Mouse (Mus musculus) macrophage (primary cell): ENCODE measurements around the gene Mlh1. TPM values are rescaled to one million over a fixed set of nuclear protein-coding genes. Genes with fewer than 3 reads are reported as not detected.

ENCODE experiments used
- H3K27ac ChIP-seq: fragments of 350-480 bp; formaldehyde crosslinking; 2 replicates; pipeline ENCODE4 v1.9.0; 2021
- H3K36me3 ChIP-seq: fragments of 350-480 bp; formaldehyde crosslinking; 2 replicates; pipeline ENCODE4 v1.9.0; 2021; ENCODE audit errors: inconsistent target
- H3K4me3 ChIP-seq: fragments of 350-480 bp; formaldehyde crosslinking; 2 replicates; pipeline ENCODE4 v1.9.0; 2021; ENCODE audit errors: inconsistent target
- H3K79me2 ChIP-seq: fragments of 350-480 bp; formaldehyde crosslinking; 2 replicates; pipeline ENCODE4 v1.9.0; 2021; ENCODE audit errors: inconsistent target
- WGBS: methylation state at CpG from one replicate; pipeline ENCODE4 v1.1.7; 2026; ENCODE audit warnings: inconsistent platforms; ENCODE audit not compliant: missing documents; 5-methylcytosine and 5-hydroxymethylcytosine counted together
- polyA plus RNA-seq: library from polyadenylated mRNA; stranded (reverse); fragments of 250-400 nt; gene quantifications from 3 replicates; pipeline ENCODE4 v1.2.4, GENCODE M21; 2018; ENCODE audit warnings: inconsistent platforms
- total RNA-seq, 78 experiments: library from RNA; depleted of rRNA; stranded (reverse); fragments of 250-400 nt; gene quantifications; 1 replicate in 9 of 78; 2 replicates in 24 of 78; 3 replicates in 43 of 78; 4 replicates in 2 of 78; pipeline ENCODE4 v1.2.4; 2018; ENCODE audit warnings: inconsistent platforms in 56 of 78

The Mlh1 gene
- total RNA-seq (2018; cell fraction: chromatin; rRNA removed), result 10 to 100 TPM in 24 of 26 experiments, 1 to 10 TPM in 2; 8.5 to 83.2 (median 49.4) TPM
- total RNA-seq (2018; cell fraction: cytosol; rRNA removed), result 10 to 100 TPM in 1 of 26 experiments, 1 to 10 TPM in 25; 2.9 to 10.0 (median 5.8) TPM
- 10 to 100 TPM in 17 of 26 experiments, 1 to 10 TPM in 9; 4.3 to 63.8 (median 23.8) TPM for total RNA-seq (2018; cell fraction: nucleus; rRNA removed)
- 8.0 to 9.8 TPM (median 8.2 TPM) in 3 replicates for polyA plus RNA-seq

DNA sequence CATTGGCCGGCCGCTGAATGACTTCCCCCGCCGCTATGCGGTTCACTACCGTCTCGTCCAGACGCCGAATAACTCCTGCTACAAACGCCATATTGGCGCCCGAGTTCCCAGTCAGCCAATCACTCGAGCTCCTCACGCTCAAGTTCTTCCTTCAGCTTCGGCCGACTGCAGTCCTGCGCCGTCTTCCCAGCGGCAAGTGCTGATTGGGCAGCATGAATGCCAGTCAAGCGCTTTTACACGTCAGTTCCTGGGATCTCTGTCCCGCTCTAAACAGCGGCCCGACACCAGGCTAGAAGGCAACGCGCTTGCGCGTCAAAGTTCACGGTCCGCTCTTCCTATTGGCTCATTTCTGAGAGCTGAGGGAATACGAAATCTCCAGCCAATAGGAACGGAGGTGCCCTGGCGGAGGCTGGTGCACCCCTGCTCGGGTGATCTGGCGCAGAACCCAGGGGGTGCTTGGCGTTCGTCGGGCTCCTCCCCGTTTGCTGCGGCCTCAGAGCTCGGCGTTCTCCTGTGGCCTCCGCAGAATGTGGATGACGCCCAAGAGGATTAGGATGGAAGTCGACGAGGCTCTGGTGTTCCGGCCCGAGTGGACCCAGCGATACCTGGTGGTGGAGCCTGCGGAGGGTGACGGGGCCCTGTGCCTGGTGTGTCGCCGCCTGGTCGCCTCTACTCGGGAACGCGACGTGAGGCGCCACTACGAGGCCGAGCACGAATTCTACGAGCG, at the start of gene Mlh1, which contains the start of gene Epm2aip1:
Gene Mlh1 (minus strand): TSS at position 358 of the 727 bp plus-strand sequence.
Gene Epm2aip1 (plus strand): TSS at position 496 of the 727 bp plus-strand sequence.
- H3K27ac ChIP-seq, result peak within 1 kb of the TSS; percentile 73
- H3K4me3 ChIP-seq, result peak within 1 kb of the TSS; percentile 76
- peaks cover 51% of the 10 kb centered on the region for H3K79me2 ChIP-seq
- H3K36me3 ChIP-seq, result no peaks in the 10 kb centered on the region
- WGBS, result under 1% methylated on average over 64 of the region's 64 CpGs

DNA sequence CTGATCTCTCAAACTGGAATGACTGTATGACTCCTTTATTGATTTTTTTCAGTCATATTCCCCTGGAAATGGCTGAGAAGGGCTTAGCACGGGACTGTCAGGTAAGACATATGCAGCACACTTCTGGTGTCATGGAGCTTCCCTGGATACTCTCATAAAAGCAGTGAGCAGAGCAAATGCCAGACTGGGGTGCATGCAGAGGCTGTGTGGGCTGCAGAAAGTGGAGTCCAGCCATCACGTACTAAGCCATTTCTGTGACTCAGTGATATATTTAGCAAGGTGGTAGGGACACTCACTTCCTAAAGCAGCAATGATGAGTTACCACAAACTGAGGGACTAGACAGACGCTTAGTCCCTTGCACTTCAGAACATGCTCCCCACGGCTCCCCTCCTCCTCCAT, 49.3 kb upstream of the Mlh1 start:
- Histone ChIP-seq H3K27ac (no peak overlapping the region), H3K36me3 (no peaks in the 10 kb centered on the region), H3K4me3 (no peak overlapping the region), H3K79me2 (no peaks in the 10 kb centered on the region)
- whole genome bisulfite sequencing, result 80% methylated on average over 4 of the region's 4 CpGs

DNA sequence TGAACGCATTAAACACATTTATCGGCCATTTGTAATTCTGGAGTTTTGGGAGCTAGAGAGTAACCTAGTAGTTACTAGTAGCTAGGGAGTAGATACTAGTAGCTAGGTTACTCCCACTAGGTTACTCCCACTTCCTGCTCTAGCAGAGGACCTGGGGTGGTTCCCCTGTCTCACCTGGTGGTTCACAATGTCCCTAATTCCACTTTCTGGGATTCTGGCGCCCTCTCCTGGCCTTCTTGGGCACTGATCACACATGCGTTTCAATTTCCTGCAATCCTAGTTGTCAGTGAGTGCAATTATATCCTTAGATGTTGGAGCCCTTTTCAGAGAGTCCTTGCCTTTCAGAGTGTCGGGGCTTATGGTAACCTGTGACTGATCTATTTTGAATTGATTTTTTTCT, 42.6 kb upstream of the Mlh1 start:
- no peaks in the 10 kb centered on the region for H3K36me3 ChIP-seq
- WGBS, result 31% methylated on average over 5 of the region's 5 CpGs
- no peaks in the 10 kb centered on the region for H3K79me2 ChIP-seq
- no peak overlapping the region for H3K4me3 ChIP-seq
- no peak overlapping the region for H3K27ac ChIP-seq

DNA sequence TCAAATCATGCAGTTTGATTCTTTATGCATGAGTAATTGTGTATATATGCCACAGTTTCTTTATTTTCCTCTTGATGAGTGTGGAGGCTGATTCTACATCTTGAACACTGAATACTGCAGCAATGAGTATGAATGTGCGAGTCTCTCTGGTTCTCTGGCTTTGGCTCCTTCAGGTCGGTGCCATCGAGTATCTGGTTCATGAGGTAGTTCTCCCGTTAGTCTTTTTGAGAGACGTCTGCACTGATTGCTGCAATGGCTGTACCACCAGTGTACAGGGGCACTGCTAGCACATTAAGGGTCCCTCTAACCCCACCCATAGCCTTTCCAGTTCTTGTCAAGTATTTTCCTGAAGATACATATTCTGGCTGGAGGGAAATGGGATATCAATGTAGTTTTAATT, 42.2 kb upstream of the Mlh1 start:
- Histone ChIP-seq H3K79me2 (no peaks in the 10 kb centered on the region), H3K4me3 (no peak overlapping the region)
- WGBS, result 22% methylated on average over 5 of the region's 5 CpGs

DNA sequence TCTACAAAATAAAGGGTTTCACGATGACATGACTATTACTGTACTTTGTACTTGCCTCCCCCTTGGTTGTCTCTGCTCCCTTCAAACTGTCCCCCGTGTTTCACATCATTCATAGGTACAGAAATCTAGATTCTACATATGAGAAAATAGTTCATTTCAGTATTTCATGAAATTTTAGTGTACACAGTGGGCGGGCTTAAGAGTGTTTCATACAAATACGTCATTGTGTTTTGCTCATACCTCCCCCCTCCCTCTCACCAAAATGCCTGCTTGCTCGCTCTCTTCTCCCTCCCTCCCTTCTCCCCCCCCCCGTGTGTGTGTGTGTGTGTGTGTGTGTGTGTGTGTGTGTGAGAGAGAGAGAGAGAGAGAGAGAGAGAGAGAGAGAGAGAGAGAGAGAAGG, 41.7 kb upstream of the Mlh1 start:
- H3K79me2 ChIP-seq, result no peaks in the 10 kb centered on the region
- H3K36me3 ChIP-seq, result no peaks in the 10 kb centered on the region
- no peak overlapping the region for H3K27ac ChIP-seq
- no peak overlapping the region for H3K4me3 ChIP-seq
- 27% methylated on average over 2 of the region's 6 CpGs for WGBS

More for the DNA sequence above, 42.2 kb upstream of the Mlh1 start:
- Histone ChIP-seq H3K27ac (no peak overlapping the region), H3K36me3 (no peaks in the 10 kb centered on the region)

DNA sequence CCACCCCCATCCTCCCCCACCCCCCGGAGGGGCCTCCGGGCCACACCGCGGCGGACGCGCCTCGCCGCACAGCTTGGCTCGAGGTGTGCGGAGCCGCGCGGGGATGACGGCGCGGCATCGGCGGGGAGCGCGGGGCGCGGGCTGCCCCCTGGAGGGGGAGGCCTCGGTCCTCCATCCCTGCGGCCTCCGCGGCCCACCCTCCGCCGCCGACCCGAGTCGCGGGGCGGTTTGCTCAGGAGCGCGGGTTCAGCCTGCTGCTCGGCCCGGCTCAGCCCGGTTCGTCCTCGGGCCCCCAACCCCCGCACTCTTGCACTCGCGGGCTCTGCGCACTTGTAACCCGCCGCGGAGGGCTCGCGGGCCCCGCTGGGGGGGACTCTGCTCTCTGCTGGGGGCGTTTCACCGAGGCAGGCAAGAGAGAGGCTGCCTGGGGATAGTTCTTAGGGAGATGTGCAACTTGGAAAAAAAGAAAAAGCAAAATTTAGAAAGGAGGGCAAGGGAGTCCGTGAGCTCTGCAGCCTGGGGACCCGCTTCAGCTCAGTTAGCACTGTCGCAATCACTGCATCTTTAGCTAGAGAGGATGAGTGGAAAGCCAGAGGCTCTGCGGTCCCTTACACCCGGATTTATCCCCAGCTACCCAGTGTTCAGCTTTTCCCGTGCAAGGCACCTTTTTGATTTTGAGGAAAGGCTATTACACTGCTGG, 41.0 kb upstream of the Mlh1 start:
- no peak overlapping the region for H3K27ac ChIP-seq
- H3K79me2 ChIP-seq, result no peaks in the 10 kb centered on the region
- no peak overlapping the region for H3K4me3 ChIP-seq
- H3K36me3 ChIP-seq, result no peaks in the 10 kb centered on the region
- WGBS, result 3% methylated on average over 50 of the region's 59 CpGs

DNA sequence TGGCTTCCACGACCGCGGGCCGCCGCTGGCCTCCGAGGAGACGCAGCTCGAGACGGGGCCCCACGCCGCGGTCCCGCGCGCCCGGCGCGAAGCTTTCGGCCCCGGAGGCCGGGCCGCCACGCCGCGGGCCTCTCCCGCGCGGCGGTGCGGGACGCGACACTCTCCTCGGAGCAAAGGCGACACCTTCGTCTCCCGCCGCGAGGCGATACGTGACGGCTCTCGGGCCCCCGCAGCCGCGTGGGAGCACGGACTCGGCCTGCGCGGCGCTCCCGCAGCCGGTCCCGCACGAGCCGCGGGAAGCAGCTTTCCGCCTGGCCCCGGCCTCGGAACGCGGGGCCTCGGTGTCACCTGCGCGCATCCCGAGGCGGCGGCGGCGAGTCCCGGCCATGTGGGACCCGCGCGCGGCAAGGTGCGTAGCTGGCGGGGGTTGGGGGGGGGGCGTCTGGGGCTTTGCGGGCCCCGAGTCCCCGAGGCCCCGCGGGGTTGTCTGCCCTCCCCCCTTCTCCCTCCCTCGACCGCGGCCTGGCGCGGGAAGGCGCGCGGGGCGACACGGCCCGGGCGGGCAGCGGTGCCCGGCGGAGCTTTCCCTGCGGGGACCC, 40.4 kb upstream of the Mlh1 start:
- H3K36me3 ChIP-seq, result no peaks in the 10 kb centered on the region
- WGBS, result 6% methylated on average over 74 of the region's 98 CpGs
- H3K4me3 ChIP-seq, result no peak overlapping the region
- H3K79me2 ChIP-seq, result no peaks in the 10 kb centered on the region
- no peak overlapping the region for H3K27ac ChIP-seq

DNA sequence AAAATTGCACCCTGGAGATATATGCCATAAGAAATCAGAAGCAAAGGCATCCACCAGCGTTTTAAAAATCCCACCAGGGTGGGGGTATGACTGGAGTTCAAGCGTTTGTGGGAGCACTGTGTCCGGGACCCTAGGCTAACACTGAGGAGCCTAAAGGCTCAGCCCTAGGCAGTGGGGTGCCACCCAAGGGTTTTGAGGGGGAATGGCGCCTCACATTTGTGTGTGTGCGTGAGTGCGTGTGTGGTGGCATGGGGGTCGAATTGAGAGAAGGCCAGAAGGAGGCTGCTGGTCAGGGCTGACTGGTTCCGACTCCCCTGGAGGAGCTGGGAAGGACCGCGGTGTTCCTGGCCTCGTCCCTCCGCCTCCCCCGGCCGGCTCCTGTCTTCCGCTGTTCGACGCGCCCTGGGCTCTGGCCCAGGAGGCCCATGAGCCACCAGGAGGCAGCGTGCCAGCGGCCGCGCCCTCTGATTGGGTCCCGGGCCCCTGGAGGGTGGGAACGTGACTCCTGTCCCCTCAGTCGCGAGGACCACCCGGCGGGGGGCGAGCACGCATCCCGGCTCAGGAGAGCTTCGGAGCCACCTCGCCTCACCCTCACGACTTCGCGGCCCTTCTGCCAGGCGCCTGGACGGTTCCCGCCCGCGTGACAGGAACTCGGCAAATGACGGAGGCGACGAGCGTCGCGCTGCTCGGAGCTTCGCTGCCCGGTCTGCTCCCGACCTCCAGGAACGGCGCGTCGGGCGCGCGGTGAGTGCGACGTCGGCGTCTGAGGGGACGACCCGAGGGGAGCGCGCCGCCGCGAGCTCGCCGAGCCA, 39.6 kb upstream of the Mlh1 start, which contains the start of gene Trank1:
Gene Trank1 (plus strand): TSS at position 709 of the 812 bp plus-strand sequence.
- 24% methylated on average over 72 of the region's 72 CpGs for WGBS
- Histone ChIP-seq H3K79me2 (no peaks in the 10 kb centered on the region), H3K4me3 (no peak within 1 kb of the TSS), H3K36me3 (no peaks in the 10 kb centered on the region), H3K27ac (no peak within 1 kb of the TSS)

DNA sequence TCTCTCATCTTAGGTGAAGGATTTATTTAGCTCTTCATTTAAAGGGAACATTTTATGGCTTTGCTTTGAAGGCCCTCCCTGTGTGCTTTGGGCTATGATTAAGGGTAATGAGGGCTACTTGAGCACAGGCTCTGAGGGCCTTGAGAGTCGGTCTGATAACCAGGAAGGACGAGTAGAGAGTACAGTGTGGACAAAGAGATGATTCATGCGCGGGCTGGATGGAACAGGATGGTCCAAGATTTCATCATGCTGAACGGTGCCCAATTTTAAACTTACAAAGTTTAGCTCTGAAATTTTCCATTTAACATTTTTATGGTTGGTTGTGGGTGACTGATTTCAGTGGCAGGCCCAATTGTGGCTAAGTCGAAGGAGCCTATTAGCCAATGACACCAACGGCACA, 34.6 kb upstream of the Mlh1 start:
- no peaks in the 10 kb centered on the region for H3K36me3 ChIP-seq

DNA sequence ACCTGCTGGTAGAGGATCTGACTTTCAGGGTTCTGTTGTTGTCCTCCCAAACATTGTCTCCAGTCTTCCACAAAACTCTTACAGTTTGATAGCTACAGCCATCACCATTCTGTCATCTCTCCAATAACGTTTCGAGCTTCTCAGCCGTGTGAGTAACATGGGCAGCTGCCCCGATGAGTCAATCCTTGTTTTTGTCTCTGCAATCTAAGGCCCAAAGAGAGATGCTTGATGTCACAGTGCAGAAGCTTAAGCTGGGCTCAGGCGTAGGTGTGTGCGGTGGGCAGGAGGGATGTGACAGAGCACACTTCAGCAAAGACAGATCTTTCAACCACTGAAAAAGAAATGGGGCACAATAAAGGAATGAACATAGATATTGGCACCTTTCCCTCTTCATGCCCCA, 32.4 kb upstream of the Mlh1 start:
- H3K79me2 ChIP-seq, result no peaks in the 10 kb centered on the region
- H3K27ac ChIP-seq, result no peak overlapping the region
- H3K36me3 ChIP-seq, result no peaks in the 10 kb centered on the region
- WGBS, result 88% methylated on average over 6 of the region's 6 CpGs
- no peak overlapping the region for H3K4me3 ChIP-seq

More for the DNA sequence above, 34.6 kb upstream of the Mlh1 start:
- Histone ChIP-seq H3K27ac (no peak overlapping the region), H3K4me3 (no peak overlapping the region), H3K79me2 (no peaks in the 10 kb centered on the region)
- WGBS, result 83% methylated on average over 7 of the region's 7 CpGs

DNA sequence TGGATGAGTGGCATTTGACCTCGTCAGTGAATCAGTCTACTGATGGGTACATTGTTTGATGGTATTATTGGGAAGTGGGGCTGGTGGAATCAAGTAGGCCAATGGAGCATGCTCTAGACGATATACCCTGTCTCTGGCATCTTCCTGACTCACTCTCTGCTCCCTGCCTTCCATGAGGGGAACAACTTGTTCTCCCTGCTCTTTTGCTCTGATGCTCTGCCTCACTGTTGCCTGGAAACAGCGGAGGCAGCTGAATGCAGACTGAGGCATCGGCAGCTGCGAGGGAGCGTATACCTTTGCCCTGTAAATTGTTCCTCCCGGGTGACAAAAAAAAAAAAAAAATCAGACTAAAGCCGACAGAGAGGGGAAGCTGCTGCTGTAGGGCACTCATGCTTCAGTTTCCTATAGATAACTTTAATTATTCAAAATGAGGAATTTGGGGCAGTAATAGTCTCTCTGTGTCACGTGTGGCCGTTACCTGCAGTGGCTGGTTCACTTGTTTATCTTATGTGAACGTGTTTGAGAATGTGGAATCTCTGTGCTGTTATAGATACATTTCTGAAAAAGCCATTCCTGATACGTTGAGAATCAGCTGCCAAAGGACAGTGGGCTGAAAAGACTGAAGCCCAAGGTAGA, 30.7 kb upstream of the Mlh1 start:
- no peak overlapping the region for H3K4me3 ChIP-seq
- H3K79me2 ChIP-seq, result no peaks in the 10 kb centered on the region
- H3K36me3 ChIP-seq, result no peaks in the 10 kb centered on the region
- WGBS, result 38% methylated on average over 12 of the region's 12 CpGs
- H3K27ac ChIP-seq, result no peak overlapping the region

DNA sequence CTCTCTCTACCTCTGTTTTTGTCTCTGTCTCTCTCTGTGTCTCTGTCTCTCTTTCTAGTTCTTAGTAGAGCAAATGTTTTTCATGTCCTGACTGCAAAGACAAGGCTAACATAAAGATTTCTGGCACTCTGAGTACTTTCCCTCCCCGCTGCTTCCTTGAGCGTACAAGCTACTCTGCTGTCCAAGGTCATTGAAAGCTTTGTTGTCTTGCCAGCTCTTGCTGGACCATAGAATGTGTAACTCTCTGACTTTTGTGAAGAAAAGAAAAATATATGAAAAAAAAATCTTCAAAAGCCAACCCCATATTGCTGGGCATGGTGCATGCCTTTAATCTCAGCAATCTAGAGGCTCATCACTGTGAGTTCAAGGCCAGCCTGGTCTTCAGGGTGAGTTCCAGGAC, 27.0 kb upstream of the Mlh1 start:
- Histone ChIP-seq H3K36me3 (no peaks in the 10 kb centered on the region), H3K79me2 (no peaks in the 10 kb centered on the region), H3K4me3 (no peak overlapping the region), H3K27ac (no peak overlapping the region)
- WGBS, result 90% methylated on average over 2 of the region's 2 CpGs

DNA sequence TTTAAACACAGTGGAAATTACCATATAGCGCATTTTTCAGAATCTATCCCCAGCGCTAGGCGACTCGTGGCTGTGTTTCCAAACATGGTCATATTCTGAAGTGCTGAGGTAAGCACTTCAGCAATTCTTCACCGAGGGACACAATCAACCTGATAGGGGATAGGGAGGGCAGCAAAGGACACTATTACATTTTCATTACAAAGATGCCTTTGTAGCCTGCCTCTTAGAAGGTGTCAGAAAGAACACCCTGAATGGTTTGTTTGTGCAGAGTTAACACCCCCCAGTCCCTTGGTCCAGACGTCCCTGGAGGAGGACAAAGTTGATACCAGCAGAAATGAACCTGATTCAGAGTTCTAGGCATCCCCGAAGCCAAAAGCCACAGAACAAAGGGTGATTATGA, 24.8 kb upstream of the Mlh1 start:
- Histone ChIP-seq H3K36me3 (no peaks in the 10 kb centered on the region), H3K79me2 (no peaks in the 10 kb centered on the region), H3K27ac (no peak overlapping the region), H3K4me3 (no peak overlapping the region)
- 86% methylated on average over 6 of the region's 7 CpGs for WGBS

DNA sequence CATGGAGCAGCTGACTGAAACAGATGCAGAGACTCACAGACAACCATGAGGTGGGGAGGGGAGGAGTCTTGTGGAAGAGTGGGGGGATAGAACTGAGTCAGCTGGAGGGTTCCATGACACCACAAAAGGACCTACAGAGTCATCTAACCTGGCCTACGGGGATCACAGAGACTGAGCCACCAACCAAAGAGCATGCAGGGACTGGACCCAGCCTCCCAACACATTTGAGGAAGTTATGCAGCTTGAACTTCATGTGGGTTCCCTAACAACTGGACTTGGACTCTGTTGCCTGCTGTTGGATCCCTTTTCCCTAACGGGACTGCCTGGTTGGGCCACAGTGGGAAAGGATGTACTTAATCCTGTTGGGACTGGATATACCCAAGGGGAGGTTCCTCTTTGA, 23.7 kb upstream of the Mlh1 start:
- H3K27ac ChIP-seq, result no peak overlapping the region
- no peaks in the 10 kb centered on the region for H3K79me2 ChIP-seq
- WGBS, result 56% methylated on average over 2 of the region's 2 CpGs
- H3K4me3 ChIP-seq, result no peak overlapping the region
- H3K36me3 ChIP-seq, result no peaks in the 10 kb centered on the region
